8 mouse cellular contexts compared by ENCODE assay signal in genomic region chr7:130681798-130682197, GRCm38 (mm10).
DNase-seq lines count a peak whose midpoint lies in the region; ATAC-seq lines count a peak whose summit lies in the region.
"Had no signal": no experiment of that assay in that cellular context is flagged by ENCODE, and none has a peak within 500 bp of the region (broad histone marks: within the 10 kb centered on the region; RNA-seq: fewer than 3 reads in every experiment).

No protein-coding gene starts in this region.

- WGBS in heart, embryonic 13.5 days: 17% methylated on average over 4 of the region's 4 CpGs

- H3K4me3 ChIP-seq in heart, embryonic 13.5 days: no peak overlapping the region

- H3K36me3 ChIP-seq in heart, embryonic 13.5 days: peaks cover 27% of the 10 kb centered on the region

- no peaks in the 10 kb centered on the region for H3K27me3 ChIP-seq in heart, embryonic 13.5 days (replicated peaks)

- H3K4me2 ChIP-seq in heart, embryonic 13.5 days: no peak overlapping the region

- DNase-seq in ovary, adult 18-20 months (ENCODE audit: low spot score): peak; percentile 49
- DNase-seq in ovary, postnatal 10 days (ENCODE audit: low spot score): no peak
- peak; percentile 85 to 86 for DNase-seq in cerebellum, postnatal 10 days
- DNase-seq in left cerebral cortex, adult 11 months (ENCODE audit: low spot score): peak; percentile 72
- peak; percentile 87 for DNase-seq in telencephalon, adult 2 months (ENCODE audit: low read depth, low spot score)
- no peak for DNase-seq in spleen, postnatal 36 days (ENCODE audit: low spot score in 2 of 2)

- H3K27ac ChIP-seq in heart, embryonic 13.5 days (replicated peaks): peak overlapping the region; percentile 82
- H3K27ac ChIP-seq: macrophage had no signal

- peaks cover 42% of the 10 kb centered on the region for H3K4me1 ChIP-seq in heart, embryonic 13.5 days

- ATAC-seq in heart, embryonic 13.5 days (ENCODE audit: extremely low read depth, insufficient number of reproducible peaks, low FRiP score, low TSS enrichment): peak; percentile 44; the same call in 1 of the 2 replicates

- H3K9me3 ChIP-seq in heart, embryonic 13.5 days: no peaks in the 10 kb centered on the region

- 0 out of 2 replicates have a peak overlapping the region, but pooled peaks have one; percentile 19 for H3K9ac ChIP-seq in heart, embryonic 13.5 days

Comparison
In these comparisons a context has a peak if more than half of its experiments do, and no peak if none do; other contexts are left out.
1. DNase-seq: peak in ovary, adult 18-20 months (single experiment), cerebellum, postnatal 10 days (2 of 2), left cerebral cortex, adult 11 months (single experiment) and telencephalon, adult 2 months (single experiment); none in ovary, postnatal 10 days (single experiment) and spleen, postnatal 36 days (0 of 2).